Mouse (Mus musculus): Measurements from ENCODE around the gene Egfl6.

DNA sequence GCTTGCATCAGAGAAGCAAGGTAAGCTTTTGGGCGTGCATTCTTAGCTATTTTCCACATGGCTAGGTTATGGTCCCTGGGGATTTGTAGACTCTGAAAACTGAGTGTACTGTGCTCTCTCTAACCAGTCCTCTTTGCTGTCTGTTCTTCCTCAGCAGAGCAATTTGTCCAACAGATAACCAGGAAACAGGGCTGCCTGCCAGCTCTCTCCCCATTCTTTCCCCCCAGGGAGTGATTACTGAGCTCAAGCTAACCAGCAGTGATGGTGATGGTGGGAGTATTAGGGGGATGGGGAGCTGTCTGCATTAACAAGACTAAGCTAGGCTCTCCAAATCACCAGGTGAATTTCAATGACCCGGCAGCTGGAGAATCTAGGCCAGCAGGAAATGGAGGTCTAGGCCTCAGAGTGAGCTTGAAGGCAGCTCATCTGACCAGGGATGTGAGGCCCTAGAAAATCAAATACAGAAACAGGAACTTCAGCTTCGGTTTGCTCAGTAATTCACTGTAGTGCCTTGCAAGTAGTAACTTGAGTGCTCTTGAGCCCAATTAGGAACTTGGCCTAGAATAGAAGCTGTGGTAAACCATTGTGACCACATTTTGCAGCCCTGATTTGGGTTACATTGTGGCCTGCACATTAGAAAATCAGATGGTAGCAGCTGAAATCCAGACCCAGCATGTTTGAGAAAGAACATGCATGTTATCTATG is 41.5 kb upstream of the Egfl6 start:
- TF ChIP-seq POLR2A (IDR thresholded peaks at IDR 0.05; ENCODE audit: insufficient read depth, low read depth, low read length): no peak
- no peak for TF ChIP-seq CTCF (IDR thresholded peaks at IDR 0.05; ENCODE audit: insufficient read depth, low read depth, low read length)
